Mouse (Mus musculus) small intestine, adult 2 months (tissue): Measurements from ENCODE around the gene Carmil2. TPM values are rescaled to one million over a fixed set of nuclear protein-coding genes. Genes with fewer than 3 reads are reported as not detected.

Source experiments
- H3K27ac ChIP-seq: fragments of 200-500 bp; 2 replicates; pipeline ENCODE4 v1.5.1; 2012; ENCODE audit warnings: low read depth, low read length, control low read depth, inconsistent platforms; ENCODE audit not compliant: insufficient read depth
- H3K27me3 ChIP-seq: fragments of 200-500 bp; 2 replicates; pipeline ENCODE4 v1.6.1; 2012; ENCODE audit warnings: mild to moderate bottlenecking, moderate library complexity, low read length, inconsistent platforms; ENCODE audit not compliant: control insufficient read depth, insufficient read depth
- H3K36me3 ChIP-seq: fragments of 200-500 bp; 2 replicates; pipeline ENCODE4 v1.6.1; 2012; ENCODE audit warnings: mild to moderate bottlenecking, low read length, control low read depth, inconsistent platforms; ENCODE audit not compliant: control insufficient read depth, insufficient read depth
- H3K4me1 ChIP-seq: fragments of 200-500 bp; 2 replicates; pipeline ENCODE4 v1.6.1; 2012; ENCODE audit warnings: low read length, inconsistent platforms, mixed read lengths; ENCODE audit not compliant: control insufficient read depth, insufficient read depth, insufficient read length
- H3K4me3 ChIP-seq: fragments of 200-500 bp; 2 replicates; pipeline ENCODE4 v1.5.1; 2012; ENCODE audit warnings: low read depth, mild to moderate bottlenecking, control low read depth, inconsistent platforms, low read length, moderate library complexity
- CTCF ChIP-seq: fragments of 200-500 bp; IDR thresholded peaks from 2 replicates; pipeline ENCODE4 v1.5.1; 2012; ENCODE audit warnings: low read depth, mild to moderate bottlenecking, control low read depth, inconsistent platforms, low read length, moderate library complexity, mixed read lengths; ENCODE audit not compliant: insufficient replicate concordance, insufficient read length; ENCODE audit errors: extremely low read depth
- POLR2A ChIP-seq: fragments of 200-500 bp; IDR thresholded peaks from 2 replicates; pipeline ENCODE4 v1.6.1; 2012; ENCODE audit warnings: low read depth, mild to moderate bottlenecking, control low read depth, inconsistent platforms, low read length, moderate library complexity
- WGBS: fragments of 180-500 bp; shearing (Covaris S2); methylation state at CpG from one replicate; pipeline ENCODE4 v1.1.7; 2018; 5-methylcytosine and 5-hydroxymethylcytosine counted together
- polyA plus RNA-seq: library from polyadenylated mRNA; depleted of rRNA; stranded (reverse); fragments of >200 nt; gene quantifications from 2 replicates; pipeline ENCODE4 v1.2.3, GENCODE M21; 2012

The Carmil2 gene
- polyA plus RNA-seq, 1 experiment: 5.4 TPM

DNA sequence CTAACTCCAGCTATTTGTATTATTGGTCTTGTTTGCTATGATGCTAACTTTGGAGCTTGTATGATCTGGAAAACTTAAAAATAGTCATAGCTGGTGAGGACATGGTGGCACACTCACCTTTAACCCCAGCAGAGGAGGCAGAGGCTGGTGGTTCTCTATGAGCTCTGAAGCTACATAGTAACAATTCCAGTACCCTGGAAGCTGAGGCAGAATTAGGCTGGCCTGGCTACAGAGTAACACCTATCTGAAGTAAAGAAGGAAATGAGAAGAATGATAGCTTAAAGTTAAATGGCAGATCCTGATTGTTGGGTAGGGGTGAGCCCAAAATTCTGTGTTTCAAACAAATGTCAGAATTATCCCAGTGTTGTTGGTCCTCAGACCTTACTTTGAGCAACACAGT is 28.4 kb upstream of the Carmil2 start:
- Histone ChIP-seq H3K4me3 (no peak overlapping the region), H3K4me1 (no peaks in the 10 kb centered on the region), H3K27me3 (no peaks in the 10 kb centered on the region), H3K27ac (no peak overlapping the region), H3K36me3 (peaks cover 15% of the 10 kb centered on the region)
- no peak for TF ChIP-seq CTCF
- TF ChIP-seq POLR2A: no peak

DNA sequence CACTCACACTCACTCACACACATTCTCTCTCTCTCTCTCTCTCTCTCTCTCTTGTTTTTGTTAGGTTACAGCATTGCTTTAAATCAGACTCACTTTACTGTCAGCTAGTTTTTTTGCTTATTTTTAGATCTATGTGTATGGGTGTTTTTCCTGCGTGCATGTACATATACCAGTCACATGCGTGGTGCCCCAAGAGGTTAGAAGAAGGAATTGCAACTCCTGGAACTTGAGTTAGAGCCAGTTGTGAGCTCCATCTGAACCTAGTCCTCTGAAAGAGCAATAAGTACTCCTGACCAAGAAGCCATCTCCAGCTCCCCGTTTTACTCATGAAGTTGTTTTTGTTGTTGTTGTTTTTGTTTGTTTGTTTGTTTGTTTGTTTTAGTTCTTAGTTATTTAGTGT is 24.9 kb upstream of the Carmil2 start:
- no peak overlapping the region for H3K27ac ChIP-seq
- H3K36me3 ChIP-seq: peaks cover 19% of the 10 kb centered on the region
- H3K27me3 ChIP-seq: no peaks in the 10 kb centered on the region
- H3K4me1 ChIP-seq: no peaks in the 10 kb centered on the region
- H3K4me3 ChIP-seq: no peak overlapping the region
- TF ChIP-seq CTCF (no peak), POLR2A (no peak)
- 54% methylated on average over 3 of the region's 3 CpGs for WGBS

DNA sequence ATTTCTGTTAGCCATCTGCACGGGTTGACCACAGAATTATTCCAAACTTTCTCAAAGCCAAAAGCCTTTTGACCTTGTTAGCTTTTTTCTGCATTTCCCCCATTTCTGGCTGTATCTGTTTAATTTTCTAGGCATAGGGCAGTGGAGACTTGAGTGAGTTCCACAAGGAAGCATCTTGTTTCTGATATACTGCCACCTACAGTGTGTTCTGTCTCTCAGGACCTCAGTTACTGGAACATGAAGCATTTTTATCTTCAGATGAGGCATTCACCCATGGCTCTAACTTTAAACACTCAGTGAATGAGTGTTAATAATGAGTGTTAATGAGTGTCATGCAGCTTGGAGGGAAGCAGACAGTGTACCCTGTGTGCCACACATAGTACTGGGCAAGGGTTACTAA is 8.2 kb upstream of the Carmil2 start:
- no peak for TF ChIP-seq POLR2A
- TF ChIP-seq CTCF: no peak
- H3K36me3 ChIP-seq: peaks cover 66% of the 10 kb centered on the region
- H3K4me1 ChIP-seq: no peaks in the 10 kb centered on the region
- no peak overlapping the region for H3K4me3 ChIP-seq
- H3K27ac ChIP-seq: no peak overlapping the region
- WGBS: 65% methylated on average over 1 of the region's 1 CpGs
- no peaks in the 10 kb centered on the region for H3K27me3 ChIP-seq

DNA sequence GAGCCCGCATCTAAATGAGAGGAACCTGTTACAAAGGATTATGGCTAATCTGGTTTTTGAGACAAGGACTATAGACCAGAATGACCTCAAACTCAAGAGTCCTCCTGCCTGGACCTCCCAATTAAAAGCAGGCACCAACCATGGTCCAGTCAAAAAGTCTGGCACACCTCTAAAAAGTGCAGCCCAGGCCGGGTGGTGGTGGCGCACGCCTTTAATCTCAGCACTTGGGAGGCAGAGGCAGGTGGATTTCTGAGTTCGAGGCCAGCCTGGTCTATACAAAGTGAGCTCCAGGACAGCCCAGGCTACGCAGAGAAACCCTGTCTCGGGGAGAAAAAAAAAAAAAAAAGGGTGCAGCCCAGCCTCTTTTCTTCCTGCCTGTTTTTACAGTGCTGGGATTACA is 749 bp upstream of the Carmil2 start:
- no peaks in the 10 kb centered on the region for H3K27me3 ChIP-seq
- H3K4me1 ChIP-seq: no peaks in the 10 kb centered on the region; the same call in 1 of the 2 replicates
- H3K36me3 ChIP-seq: peaks cover 26% of the 10 kb centered on the region
- no peak overlapping the region for H3K4me3 ChIP-seq
- no peak overlapping the region for H3K27ac ChIP-seq
- WGBS: 69% methylated on average over 7 of the region's 7 CpGs
- TF ChIP-seq POLR2A (no peak), CTCF (no peak)

DNA sequence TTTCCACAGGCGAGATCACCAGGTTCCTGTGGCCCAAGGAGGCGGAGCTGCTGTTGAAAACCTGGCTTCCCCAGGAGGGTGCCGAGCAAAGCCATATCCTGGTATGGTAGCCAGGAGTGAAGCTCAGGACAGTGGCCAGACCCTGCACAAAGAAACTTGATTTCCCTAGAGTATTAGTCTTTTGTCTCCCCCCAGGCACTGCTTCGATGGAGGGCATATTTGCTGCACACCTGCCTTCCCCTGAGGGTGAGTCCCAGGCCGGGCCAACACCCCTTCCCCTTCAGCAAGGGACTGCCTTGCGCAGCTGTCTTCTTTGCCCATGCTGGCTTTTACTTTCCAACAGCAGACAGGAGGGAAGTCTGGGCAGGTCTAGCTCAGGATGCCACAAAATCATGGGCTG is 477 bp downstream of the Carmil2 start:
- H3K36me3 ChIP-seq: peaks cover 16% of the 10 kb centered on the region
- no peaks in the 10 kb centered on the region for H3K27me3 ChIP-seq
- WGBS: 48% methylated on average over 6 of the region's 6 CpGs
- no peaks in the 10 kb centered on the region; the same call in 1 of the 2 replicates for H3K4me1 ChIP-seq
- TF ChIP-seq POLR2A: no peak
- TF ChIP-seq CTCF: no peak
- no peak overlapping the region for H3K27ac ChIP-seq
- peak overlapping the region; percentile 57 for H3K4me3 ChIP-seq

- 60% methylated on average over 8 of the region's 8 CpGs for WGBS
- TF ChIP-seq POLR2A (no peak), CTCF (no peak)
- no peak overlapping the region for H3K27ac ChIP-seq
- no peak overlapping the region for H3K4me3 ChIP-seq
- H3K4me1 ChIP-seq: no peaks in the 10 kb centered on the region; the same call in 1 of the 2 replicates
- H3K36me3 ChIP-seq: peaks cover 10% of the 10 kb centered on the region
- H3K27me3 ChIP-seq: no peaks in the 10 kb centered on the region
These were observed 1.4 kb downstream of the Carmil2 start for GRCm38 (mm10) chr8:105687512-105687911.

- Histone ChIP-seq H3K4me3 (no peak overlapping the region), H3K27ac (no peak overlapping the region), H3K27me3 (no peaks in the 10 kb centered on the region), H3K4me1 (no peaks in the 10 kb centered on the region; the same call in 1 of the 2 replicates), H3K36me3 (peaks cover 4% of the 10 kb centered on the region; the same call in 1 of the 2 replicates)
- TF ChIP-seq POLR2A (no peak), CTCF (no peak)
- whole genome bisulfite sequencing: 39% methylated on average over 14 of the region's 14 CpGs
These were observed 2.2 kb downstream of the Carmil2 start for GRCm38 (mm10) chr8:105688242-105688752.
